Mouse (Mus musculus) 416B (cell line): ENCODE data around the gene Lsm4.

Experiments used
- DNase-seq: peaks from one replicate; pipeline ENCODE4 v3.0.0; 2011; ENCODE audit warnings: low read depth

Lsm4 gene

DNA sequence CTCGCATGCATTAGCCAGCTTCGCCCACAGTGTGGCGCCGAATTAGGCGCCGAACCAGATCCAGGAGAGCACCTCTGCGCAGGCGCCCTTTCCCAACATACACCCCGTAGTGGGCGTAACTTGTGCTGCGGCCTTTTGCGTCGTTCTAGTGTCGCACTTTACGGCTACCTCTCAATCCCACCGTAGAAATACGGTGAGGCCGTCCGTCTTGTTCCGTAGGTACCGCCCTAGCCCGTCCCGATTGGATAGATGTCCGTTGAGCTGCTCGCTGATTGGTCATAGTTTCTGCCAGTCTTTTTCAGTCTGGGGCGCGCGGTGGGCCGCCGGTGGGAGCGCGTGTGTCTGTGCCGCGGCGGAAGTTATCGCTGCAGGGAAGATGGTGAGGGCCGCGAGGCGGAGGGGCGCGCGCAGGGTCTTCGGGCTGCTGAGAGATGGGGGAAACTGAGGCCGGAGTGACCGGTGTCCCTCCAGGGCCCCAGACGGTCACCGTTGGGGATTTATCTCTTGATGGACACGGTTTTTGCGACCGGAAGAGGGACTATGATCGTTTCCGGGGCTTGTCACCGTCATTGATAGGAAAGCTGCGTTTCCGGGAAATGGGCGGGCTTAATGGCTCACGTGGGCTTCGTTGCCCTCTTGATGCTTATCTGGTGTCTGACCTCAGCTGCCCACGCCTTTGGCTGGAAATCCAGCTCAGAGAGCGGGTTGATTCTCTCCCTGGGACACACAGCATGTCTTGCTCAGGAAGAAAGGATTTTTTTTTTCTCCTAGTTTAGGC, at the start of gene Lsm4:
Lsm4 (plus strand) TSS at position 170 of the 778 bp plus-strand sequence.
- DNase-seq = peak; percentile 100

- peak; percentile 69 for DNase-seq
These were observed 47.9 kb upstream of the Lsm4 start for GRCm38 (mm10) chr8:70625104-70625503.

GRCm38 (mm10) chr8:70627041-70627440, 46.0 kb upstream of the Lsm4 start:
- DNase-seq = peak; percentile 70

DNA sequence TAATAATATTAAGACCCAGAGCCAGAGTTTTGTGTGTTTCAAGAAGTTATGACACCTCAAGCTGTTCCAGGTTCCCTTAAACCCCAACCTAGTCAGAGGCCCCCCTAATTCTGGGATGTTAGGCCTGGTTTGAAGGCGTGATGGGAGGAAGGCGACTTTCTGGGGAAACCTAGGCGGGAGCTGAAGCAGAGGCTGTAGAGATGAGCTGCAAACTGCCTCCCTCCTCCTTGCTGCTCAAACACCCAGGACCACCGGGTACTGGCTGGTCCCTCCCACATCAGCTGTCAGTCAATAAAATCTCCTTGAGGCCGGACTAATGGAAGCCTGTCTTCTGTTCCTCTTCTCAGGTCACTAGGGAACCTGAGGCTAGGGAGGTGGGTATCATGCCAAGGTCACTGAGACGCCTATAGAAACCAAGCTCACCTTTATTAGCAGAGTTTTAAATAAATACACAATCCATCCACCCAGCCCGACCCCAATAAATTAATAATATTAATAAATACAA, 44.0 kb upstream of the Lsm4 start:
- no peak for DNase-seq

- DNase-seq = peak; percentile 94
These were observed 43.2 kb upstream of the Lsm4 start for GRCm38 (mm10) chr8:70629574-70630531.

GRCm38 (mm10) chr8:70630532-70631381, 42.3 kb upstream of the Lsm4 start:
- peak; percentile 92 for DNase-seq

GRCm38 (mm10) chr8:70631436-70631835, 41.6 kb upstream of the Lsm4 start:
- DNase-seq = peak; percentile 74

- DNase-seq = no peak
These were observed 40.6 kb upstream of the Lsm4 start, which contains the start of gene Gdf15 for GRCm38 (mm10) chr8:70632346-70632892. Gdf15 (minus strand) TSS chr8:70632456.

DNA sequence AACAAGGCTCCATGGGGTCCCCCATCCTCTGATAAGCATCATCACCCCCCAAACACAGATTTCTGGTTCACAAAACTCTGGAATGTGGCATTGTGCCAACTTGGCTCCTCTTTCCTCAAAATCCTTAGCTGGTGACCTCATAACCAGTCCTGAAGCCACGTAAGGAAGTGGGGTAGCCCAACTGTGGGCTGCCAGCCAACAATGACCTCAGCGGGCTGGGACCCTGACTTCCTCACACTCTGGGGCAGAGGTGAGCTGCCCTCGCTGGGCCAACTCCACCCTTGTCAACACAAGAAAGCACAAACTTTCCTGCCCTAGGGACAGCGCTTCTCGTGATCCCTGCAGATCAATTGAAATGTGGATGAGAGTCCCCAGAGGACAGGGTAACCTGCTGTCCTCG, 39.0 kb upstream of the Lsm4 start:
- DNase-seq = peak; percentile 86

DNA sequence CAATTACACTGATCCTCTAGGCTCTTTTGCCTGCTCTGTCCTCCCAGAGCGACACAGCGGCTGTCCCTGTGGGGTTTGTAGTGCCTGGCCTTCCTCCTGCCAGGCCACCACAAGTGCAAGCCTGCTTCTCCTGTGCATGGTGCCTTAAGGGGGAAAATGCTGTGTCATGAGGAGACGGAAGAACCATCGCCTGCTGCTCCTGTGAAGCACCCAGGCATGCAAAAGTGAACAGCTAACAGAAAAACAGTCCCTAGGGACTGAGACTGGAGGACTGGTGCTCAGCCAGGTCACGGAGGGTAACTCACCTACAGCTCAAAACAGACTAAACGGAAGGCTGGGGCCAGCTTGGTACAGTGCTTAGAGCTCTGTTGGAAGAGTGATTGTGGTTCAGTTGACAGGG, 37.5 kb upstream of the Lsm4 start:
- DNase-seq = peak; percentile 89

DNA sequence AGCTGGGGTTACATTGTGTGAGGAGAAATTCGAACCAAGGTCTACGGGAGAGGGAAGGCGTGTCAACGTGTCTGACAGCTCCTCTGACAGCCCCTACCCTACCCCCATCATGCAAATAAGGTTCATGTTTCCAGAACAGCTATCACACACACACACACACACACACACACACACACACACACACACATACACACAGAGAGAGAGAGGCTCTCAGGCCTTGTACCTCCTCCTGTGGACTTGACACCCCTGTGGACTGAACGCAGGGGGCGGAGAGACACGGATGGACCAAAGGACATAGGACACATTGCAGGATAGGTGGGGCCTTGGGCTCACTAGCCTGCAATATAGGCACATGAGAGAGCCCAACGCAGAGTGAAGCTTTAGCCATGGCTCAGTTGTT, 36.2 kb upstream of the Lsm4 start:
- DNase-seq = no peak

DNA sequence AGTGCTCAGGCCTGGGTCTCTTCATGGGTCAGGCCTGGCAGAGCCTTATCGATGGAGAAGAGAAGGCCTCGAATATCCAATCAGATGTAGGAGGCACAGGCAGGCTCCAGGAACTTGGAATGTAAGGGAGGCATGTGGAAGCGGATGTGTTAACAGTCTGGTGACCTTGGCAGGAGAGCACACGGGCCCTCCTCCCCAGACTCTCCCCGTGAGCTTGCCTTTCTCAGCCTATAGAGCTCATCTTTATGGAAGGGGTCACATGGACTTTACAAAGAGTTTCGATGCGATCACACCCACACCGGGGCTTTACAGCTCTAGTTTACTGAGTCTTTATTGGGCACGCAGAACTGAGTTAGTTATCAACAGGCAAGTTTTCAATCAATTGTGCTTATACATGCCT, 34.3 kb upstream of the Lsm4 start:
- DNase-seq = no peak

DNA sequence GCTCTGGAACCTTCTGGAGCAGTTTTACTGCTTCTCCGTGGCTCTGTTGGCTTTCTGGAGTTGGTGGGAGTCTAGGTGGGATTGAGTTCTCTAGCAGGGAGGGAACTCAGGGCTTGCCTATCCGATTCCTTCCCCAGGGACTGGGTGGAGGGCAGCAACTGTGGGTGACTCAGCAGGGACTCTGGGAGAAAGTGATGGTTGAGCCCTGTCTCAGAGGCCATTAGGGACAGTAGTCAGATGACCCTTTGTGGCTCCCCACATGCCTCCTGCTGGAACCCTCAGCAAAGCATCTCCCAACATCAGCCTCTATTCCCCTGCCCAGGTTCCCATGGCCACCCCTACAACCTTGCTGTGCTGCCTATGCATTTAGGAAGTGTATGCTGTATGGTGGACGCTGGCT, 30.0 kb upstream of the Lsm4 start:
- no peak for DNase-seq

DNA sequence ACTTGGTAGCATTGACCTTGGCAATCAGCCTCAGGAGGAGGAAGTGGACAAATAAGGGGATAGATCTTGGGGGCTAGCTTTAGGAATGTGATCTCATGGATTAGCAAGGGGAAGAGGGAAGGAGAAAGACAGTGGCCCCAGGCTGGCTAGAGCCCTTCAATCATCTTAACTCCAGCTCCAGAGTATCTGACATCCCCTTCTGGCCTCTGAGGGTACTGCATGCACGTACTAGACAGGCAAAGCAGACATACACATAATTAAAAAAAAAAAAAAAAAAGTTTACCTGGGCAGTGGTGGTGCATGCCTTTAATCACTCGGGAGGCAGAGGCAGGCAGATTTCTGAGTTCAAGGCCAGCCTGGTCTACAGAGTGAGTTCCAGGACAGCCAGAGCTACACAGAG, 29.0 kb upstream of the Lsm4 start:
- DNase-seq = peak; percentile 57

- DNase-seq = no peak
These were observed 27.4 kb upstream of the Lsm4 start for GRCm38 (mm10) chr8:70645501-70646224.

GRCm38 (mm10) chr8:70646369-70646768, 26.7 kb upstream of the Lsm4 start:
- no peak for DNase-seq

GRCm38 (mm10) chr8:70646775-70647174, 26.3 kb upstream of the Lsm4 start:
- DNase-seq = peak; percentile 60

GRCm38 (mm10) chr8:70647343-70648163, 25.5 kb upstream of the Lsm4 start:
- no peak for DNase-seq

DNA sequence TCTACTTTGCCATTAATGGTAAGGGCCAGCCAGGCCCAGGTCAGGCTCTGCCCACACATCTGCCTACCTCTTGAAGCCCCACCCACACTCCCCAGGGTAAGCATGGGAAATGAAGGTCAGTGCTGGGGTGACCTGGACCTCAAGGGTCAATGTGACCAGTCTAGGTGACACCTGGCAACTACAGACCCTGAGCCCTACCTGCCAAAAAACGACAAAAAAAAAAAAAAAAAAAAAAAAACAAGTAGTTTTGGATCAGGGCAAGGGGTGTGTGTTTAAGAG, 24.9 kb upstream of the Lsm4 start:
- DNase-seq = no peak

GRCm38 (mm10) chr8:70648921-70649320, 24.1 kb upstream of the Lsm4 start:
- no peak for DNase-seq
